Mouse (Mus musculus) kidney, adult 18-20 months (tissue): ENCODE measurements around the gene Olfr995.

Experiments used
- DNase-seq: peaks from one replicate; pipeline ENCODE4 v3.0.0; 2021

Gene Olfr995

GRCm38 (mm10) chr2:85443539-85443938, at the start of gene Olfr995:
Gene Olfr995, minus strand, starts transcription at chr2:85443639.
- DNase-seq = no peak

GRCm38 (mm10) chr2:85490396-85490795, 47.0 kb upstream of the Olfr995 start:
- DNase-seq = no peak

DNA sequence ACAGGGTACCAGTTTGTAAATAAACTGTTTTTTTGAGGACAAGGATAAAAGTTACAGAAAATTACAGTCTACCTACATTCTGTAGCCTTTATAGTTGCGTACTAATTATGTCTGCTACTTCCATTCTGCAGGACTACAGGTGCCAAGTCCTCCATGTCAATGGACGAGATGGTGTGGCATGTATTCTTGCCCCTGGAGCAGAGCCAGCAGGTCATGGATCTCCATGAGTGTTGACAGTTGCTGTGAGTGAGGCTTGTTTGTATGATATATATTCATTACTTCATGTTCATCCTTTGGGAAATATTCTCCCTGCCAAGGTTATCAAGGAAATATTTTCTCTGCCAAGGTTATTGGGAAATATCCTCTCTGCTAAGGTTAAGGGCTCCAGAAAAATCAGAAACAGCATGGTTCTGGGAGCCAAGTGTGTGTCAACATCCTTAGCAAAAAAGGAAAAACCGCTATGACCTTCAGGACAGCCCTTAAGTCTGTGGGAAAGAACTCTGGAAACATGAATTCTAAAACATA, 23.4 kb upstream of the Olfr995 start:
- DNase-seq = no peak

GRCm38 (mm10) chr2:85442546-85442945, 893 bp downstream of the Olfr995 start:
- no peak for DNase-seq

DNA sequence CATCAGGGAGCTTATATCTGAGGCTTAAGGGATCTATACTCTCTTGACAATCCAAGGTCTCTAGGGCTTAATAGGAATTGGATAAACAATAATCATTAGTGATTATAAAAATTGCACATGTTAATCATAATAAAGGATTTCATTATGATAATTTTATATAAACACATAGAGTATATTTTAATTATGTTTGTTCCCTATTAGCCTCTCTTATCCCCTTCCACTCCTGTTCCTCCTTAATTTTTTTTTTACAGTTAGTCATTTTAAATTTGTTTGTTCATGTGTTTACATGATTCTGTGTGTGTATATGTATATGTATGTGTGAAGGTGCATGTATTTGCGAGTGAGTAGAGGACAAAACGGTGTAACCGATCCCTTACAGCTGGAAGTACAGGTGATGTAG, 7.1 kb downstream of the Olfr995 start, which contains the start of gene Olfr994:
Gene Olfr994, minus strand, starts transcription at position 101 of the 400 bp plus-strand sequence.
- no peak for DNase-seq

DNA sequence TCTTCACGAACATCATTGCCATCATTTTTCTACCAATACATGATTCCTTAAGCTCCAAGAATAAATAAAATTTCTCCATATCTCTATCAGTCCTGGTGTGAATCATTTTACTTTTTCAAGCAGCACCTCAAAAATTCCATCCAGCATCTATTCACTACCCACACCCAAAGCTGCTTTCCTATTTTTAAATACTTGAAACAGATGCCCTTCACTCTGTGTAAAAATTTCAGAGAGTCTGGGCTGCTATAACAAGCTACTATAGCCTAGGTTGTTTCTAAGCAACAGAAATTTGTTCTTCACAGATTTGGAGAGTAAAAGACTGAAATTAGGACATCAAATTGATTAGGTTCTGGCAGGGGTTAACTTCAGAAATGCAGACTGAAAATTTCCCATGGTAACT, 17.5 kb downstream of the Olfr995 start:
- DNase-seq = no peak

GRCm38 (mm10) chr2:85414777-85415176, 28.7 kb downstream of the Olfr995 start, which contains the start of gene Olfr993:
Gene Olfr993, minus strand, starts transcription at chr2:85414877.
- no peak for DNase-seq

- no peak for DNase-seq
These were observed 34.1 kb downstream of the Olfr995 start, which contains the start of gene Olfr992 for GRCm38 (mm10) chr2:85409369-85409768. Gene Olfr992, minus strand, starts transcription at chr2:85409469.
